Mouse (Mus musculus) monocyte, adult 2 months (primary cell): ENCODE measurements around the gene Ptcra.
"Not testable (repeated sequence)": the region's sequence is repeated elsewhere in the genome, so short reads cannot be mapped to it uniquely, and the experiment has no call there.

Experiments
- DNase-seq, 2 experiments: peaks; one replicate each; pipeline ENCODE4 v3.0.0; 2022; ENCODE audit warnings: low spot score in 2 of 2, low read depth in 1 of 2

Gene Ptcra

DNA sequence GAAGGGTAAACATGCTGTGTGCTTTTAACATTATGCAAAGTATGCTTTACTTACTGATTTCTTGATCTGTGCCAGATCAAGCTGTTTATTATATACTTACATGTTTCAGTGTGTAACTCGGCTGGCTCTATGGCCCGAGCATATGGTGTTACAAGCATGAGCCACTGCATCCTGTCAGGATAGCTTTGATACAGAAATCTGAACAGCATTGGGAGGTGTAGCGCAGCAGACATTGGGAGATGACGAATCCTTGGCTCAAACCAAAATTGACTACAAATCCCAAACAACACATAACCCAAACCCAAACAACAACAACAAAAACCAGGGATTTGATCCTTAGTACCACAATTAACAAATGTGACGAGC is 8.5 kb upstream of the Ptcra start:
- no peak for DNase-seq

DNA sequence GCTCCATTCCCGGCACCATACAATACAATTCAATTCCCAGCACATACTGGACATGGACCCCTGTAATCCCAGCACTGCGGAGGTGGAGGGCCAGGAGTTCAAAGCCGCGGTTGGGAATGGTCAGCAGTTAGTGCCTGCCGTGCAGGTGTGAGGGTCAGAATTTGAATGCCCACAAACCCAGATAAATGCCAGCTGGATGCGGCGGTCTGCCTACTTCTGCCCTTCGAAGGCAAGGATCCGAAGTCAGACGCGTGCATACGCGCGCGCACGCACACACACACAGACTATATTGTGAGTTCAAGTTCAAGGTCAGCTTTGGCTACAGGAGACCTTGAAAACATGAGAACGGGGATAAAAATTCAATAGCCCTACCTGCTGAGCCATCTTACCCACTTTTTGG is 8.1 kb upstream of the Ptcra start:
- no peak for DNase-seq

DNA sequence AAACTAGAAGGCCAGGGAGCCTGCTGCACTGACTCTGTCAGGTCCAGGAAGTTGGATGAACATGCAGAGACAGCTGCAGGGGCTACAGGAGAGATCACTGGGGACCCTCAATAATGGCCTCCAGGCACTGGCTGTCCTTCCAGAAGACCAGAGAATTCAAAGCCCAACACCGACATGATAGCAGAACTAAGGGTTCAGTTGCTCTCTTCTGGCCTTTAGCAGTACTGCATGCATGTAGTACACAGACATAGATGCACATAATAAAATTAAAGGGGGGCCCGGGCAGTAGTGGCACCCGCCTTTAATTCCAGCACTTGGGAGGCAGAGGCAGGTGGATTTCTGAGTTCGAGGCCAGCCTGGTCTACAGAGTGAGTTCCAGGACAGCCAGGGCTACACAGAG is 7.5 kb upstream of the Ptcra start:
- DNase-seq, result no peak

DNA sequence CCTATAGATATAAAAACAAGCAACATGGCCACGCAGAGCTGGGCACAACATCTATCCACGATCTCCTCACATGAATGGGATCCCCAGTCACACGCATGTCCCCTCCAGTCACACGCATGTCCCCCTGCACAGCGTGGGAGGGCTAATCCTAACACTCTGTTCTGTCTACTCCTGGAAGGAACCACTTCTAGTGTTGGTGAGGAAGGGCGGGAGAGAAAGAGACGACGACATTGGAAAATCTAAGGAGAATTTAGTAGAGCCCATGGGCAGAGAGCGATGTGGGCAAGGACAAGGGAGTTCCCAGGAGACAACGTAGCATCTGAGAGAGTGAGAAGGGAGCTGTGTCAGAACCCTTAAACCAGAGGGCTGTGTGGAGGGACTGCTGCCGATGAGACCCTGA is 7.0 kb upstream of the Ptcra start:
- no peak for DNase-seq

DNA sequence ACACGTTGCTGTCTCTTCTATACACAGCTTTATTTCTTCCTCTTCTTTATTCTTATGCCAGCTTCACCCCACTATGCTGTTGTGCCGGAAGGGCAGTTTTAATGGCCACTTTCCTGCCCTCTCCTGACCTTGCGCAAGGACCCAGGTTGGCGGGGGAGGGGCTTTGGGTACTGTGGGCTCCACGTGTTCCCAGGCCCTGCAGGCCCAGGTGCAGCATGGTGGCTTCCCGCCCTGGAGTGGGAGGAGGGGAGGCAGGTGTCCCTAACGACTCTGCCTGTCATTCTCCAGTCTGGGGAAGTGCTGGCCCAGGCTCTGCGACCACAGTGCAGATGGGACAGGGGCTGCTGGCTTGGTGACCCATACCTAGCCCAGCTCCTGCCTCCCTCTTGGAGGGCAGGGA is 4.4 kb upstream of the Ptcra start:
- DNase-seq, result no peak

DNA sequence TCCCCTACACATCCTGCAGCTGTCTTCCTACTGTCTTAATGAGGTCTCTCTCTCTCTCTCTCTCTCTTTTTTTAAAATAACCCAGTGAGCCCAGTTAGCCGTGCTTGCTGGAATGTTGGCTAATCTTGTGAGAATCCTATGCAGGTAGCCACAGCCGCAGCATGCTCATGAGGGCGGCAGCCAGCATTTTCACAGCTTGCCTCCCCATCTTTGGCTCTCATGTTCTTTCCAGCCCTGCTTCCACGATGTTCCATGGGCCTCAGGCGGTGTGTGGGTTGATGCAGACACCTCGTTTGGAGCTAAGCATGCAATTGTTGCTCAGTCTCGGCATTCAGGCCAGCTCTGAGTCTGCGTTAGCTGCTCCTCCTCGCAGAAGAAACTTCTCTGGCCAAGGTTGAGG is 1.4 kb upstream of the Ptcra start:
- not testable (repeated sequence) for DNase-seq

DNA sequence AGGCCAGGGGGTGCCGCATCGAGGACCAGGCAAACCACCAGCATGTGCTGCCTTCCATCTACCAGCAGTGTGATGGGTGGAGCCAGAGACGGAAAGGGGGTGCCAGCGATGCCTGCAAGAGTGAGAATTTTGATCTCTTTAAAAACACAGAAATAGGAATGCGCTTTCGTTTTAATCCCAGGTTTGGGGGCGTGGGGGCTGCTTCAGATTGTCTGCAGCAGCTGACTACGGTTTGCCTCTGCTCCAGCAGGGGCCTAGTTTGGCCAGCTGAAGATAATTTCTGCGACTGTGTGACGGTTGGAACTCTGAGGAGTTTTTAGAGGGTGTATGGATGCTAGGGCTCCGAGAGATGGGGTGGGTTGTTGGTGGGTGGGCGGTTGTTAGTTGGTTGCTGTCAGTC is 4.8 kb downstream of the Ptcra start:
- no peak for DNase-seq

DNA sequence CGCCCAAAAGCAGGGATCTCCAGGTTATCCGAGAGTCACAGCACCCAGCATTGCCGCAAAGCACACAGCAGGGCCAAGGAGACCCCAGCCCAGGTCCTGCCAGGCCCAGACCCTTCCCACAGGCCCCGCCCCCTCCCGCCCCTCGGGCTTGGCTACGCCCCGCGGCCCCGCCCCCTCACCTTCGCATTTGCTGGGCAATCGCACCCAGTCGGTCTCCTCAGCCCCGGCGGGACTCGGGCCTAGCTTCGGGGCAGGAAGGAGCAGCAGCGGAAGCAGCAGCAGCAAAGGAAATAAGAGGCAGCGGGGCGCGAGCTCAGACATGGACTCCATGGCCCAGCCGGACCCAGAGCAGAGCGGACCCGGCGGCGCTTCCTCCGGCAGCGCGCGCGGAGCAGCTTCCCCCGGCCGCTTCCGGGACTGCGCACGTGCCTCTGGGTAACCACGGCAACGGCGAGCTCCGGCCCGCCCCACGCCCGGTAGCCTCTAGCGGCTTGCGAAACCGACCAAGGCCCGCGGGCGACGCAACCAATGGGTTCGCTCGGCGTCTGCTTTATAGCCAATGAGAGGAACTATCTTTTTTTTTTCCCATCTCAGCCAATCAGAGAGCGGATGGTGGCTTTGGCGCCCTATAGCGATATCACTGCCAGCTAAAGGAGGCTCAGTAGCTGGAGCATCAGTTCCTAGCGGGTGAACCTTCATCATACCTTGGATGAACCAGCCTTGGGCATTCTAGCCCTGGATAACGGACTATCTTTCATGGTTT is 11.5 kb downstream of the Ptcra start, which contains the start of gene Cnpy3:
TSS of gene Cnpy3 (minus strand) at position 421 of the 763 bp plus-strand sequence.
- DNase-seq, result peak; percentile 95 to 97

DNA sequence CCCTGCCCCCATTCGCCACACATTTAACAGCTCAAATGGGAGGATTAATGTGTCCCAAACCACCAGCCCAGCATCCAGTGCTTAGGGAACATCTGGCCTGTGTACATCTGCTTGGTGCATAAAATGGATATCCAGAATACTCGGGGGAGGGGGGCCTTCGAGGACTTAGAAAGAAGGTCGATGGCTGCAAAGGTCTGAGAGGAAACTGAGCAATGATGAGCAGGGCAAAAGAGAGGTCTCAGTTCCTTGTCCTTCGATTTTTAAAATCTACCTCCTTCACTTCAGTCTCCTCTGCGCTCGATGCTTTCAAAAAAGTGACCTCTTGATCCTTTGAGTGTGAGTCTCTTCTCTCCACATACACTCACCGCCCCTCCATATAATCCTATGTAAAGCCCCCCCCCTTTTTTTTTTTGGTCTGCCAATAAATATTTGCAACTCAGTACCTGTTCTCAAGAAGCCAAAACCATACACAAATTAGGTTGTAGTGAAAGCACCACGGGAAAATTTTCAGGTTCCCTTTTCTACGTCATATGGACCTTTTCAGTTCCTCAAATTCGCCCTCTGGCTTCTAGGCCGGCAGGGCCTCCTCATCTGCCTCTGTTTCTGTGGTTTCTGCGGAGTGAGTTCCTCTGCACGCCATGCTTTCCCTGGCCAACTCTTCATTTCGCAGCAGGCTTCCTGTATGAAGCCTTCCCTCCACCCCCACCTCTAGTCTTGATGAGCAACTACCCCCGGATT is 12.3 kb downstream of the Ptcra start:
- peak; percentile 83 to 86 for DNase-seq

DNA sequence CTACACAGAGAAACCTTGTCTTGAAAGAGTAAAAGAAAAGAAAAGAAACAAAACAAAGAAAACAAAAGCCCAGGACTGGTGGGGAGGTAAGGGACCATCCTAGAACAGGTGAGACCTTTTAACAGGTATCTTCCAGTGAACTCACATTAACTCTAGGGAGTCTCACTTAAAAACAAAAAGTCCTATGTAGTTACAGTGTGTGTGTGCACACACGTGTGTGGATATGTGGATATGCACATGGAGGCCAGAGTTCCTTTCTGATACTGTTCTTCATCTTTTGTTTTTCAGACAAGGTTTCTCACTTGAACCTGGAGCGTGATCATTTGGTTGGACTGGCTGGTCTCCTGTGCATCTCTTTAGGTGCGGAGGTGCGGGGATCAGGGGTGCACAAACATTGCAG is 12.9 kb downstream of the Ptcra start:
- DNase-seq, result no peak

DNA sequence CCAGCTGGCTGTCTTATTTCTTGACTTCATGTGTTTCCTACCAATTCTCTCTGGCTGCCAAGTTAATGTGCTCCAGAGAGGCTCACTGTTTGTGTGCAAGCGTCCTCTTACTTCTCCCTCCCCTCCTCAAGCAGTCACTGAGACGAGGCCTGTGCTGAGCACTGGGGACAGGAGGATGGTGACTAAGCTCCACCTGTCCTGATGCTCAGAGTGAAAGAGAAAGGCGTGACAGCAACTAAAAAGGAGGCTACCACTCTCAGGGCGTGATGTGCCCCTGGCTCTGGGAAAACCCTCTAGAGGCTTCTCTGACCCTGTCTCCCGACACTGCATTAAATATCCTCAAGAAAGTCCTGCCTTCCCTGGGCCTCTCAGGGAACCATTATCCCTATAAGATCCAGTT is 14.2 kb downstream of the Ptcra start:
- no peak for DNase-seq

DNA sequence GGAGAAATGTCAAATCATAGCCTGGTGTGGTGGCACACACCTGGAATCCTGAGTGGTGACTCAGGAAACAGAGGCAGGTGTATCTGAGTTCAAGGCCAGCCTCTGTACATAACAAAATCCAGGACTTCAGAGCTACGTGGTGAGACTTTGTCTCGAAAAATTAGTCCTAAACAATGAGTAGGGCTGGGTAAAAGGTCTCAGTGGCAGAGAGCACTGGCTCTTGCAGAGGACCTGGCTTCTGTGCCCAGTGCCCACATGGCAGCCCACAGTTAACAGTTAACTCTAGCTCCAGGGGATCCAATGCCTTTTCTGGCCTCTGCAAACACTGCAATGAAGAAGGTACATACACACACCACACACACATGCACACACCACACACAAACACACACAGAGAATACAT is 15.7 kb downstream of the Ptcra start:
- DNase-seq, result no peak

DNA sequence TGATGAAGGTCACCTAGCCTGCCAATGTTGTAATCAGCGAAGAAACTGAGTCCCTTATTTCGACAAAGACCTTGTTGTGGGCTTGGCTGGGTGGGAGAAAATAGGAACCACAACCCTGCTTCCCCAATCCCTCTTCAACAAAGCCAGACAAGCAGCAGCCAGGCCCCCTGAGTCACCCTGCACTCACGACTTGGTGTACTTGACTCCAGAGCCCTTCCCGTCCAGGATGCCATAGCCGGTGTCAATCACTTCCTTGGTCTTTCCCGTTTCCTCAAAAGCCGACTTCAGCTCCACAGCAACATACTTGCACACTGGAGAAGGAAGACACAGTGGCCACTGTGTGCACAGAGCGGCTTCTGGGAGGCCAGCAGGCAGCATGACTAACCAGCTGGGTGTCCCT is 16.3 kb downstream of the Ptcra start:
- DNase-seq, result peak; percentile 61 to 84

DNA sequence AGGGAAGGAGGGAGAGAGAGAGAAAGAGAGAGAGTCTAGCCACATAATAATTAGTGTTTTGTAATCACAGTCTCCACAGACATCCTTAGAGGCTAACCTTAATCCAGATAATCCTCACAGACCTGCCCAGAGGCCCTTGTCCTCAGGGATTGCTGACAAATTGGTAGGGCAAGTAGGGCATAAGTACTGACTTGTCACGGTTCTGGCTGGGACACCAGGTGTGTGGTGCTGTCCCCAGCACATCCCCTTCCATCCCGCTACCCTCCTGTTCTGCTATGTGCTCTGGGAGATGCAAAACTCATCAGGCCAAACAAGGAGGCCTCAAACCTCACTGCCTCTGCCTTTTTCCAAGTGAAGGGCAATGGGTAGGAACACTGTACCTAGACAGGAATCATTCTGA is 18.0 kb downstream of the Ptcra start:
- DNase-seq, result no peak

DNA sequence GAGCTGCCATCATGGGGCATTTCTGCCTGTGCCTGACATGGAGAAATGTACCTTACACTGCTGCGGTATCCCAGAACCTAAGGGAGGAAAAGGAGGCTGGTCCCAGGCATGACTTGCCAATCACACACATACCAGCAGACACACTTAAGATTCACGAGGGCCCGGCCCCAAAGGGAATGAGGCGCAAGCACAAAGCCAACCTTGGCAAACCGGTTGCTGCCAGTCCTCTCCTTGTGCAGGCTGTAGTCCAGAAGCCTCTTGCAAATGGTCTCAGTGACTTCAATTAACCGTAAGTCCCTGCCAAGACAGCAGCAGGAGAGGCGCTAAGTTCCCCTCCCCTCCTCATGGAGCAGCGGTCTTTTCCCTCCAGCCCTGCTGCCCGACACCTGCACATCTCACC is 20.5 kb downstream of the Ptcra start:
- no peak for DNase-seq

DNA sequence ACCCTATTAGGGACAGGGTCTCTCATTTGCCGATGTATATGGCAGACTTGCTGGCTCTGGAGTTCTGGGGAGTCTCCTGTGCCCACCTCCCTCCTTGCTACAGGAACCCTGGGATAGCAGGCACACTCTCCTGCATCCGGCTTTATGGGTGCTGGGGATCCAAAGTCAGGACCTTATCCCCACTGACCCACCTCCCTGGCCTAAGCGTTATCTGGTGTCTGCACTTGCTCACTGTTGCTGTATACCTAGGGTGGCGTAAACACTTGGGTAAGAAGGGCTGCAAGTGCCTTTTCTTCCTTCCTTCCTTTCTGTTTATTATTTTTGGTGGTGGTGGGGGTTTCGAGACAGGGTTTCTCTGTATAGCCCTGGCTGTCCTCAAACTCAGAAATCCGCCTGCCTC is 22.2 kb downstream of the Ptcra start:
- DNase-seq, result no peak

DNA sequence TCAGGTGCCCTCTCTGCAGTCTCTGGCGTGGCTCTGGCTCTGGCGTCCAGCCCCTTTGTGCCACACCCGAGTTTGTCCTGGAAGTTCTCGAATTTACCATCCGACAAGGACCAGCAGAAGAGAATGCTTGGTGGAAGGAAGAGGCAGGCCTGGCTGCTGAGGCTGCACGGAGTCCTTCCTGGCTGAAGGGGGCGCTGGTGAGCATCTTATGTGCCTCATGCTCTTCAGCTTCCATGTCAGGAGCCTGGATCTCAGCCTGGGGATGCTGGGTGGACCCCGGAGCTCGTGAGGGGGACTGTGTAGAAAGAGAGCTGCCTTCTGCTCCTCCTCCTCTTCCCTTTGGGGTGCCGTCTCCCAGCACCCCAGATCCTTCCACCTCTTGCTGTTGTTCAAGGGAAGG is 27.4 kb downstream of the Ptcra start:
- DNase-seq, result peak in 1 of 2 experiments; percentile 39

DNA sequence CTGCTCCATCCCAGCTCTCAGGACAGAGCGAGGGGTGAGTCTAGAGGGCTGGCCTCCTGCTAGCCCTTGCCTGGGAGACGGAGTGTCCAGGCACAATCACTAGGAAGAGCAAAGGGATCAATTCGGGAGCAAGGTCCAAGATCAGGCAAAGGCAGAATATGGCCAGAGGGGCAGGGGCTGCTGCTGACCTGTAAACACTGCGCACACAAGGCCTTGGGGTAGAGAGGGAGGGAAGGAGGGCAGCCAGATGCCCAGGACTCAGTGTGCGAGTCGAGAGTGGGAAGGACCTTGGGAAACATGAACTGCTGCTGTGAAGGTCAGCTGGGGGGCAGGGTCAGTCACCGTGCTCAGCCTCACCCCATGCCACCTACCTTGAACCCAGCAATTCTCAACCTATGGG is 28.2 kb downstream of the Ptcra start:
- DNase-seq, result no peak

DNA sequence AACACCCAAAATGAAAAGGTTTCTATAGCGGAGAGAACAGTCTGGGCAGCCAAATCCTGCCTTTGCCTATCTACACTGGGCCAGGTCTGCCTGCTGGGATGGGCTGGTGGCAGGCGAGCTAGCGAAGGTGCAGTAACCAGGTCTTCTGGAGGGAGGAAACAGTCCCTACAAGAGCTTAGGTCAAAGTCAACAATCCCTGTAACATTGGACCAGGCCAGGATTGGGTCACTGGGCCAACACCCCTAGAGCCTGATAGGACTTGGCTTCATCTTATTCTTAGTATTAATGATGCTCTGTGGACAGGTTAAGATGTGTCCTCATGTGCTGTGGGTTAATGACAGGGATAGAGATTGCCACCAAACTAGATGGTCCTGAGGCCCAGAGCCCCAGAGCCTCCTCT is 29.5 kb downstream of the Ptcra start:
- no peak for DNase-seq

DNA sequence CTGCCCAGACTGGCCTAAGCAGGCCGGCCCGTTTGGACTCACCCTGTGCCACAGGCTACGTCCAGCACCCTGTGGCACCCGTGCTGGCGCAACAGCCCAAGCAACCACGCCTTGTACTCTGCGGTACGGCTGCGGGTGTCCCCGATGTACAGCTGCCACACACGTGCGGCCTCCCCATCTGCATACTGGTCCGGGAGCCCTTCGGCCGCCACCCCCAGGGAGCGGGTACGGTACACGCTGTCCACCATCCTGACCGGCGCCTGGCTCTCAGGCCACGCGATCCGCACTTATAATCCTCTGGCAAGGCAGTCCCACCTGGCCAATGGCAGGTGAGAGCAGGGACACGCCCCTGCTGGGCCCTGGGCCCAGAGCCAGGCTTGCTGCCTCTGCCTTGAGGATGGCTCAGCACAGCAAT is 34.6 kb downstream of the Ptcra start, which contains the start of gene Gnmt:
TSS of gene Gnmt (minus strand) at position 265 of the 415 bp plus-strand sequence.
- DNase-seq, result no peak

DNA sequence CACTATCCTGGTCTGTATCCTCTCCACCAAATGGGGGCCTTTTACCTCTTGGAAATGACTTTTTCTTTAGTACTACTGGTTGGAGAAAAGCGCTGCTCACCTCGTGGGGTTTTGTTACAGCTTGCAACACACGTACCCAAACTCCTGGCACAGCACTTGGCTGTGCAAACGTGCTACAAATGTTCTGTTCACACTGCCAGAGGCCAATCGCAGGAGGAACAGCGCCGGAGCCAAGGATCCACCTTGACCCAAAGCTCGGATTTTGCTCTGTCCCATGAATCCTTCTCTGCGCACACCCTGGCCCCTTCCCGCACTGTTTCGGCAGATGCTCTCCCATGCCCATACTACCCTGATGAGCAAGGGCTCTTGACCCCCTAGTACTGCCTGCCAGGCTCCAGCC is 35.0 kb downstream of the Ptcra start:
- DNase-seq, result no peak

DNA sequence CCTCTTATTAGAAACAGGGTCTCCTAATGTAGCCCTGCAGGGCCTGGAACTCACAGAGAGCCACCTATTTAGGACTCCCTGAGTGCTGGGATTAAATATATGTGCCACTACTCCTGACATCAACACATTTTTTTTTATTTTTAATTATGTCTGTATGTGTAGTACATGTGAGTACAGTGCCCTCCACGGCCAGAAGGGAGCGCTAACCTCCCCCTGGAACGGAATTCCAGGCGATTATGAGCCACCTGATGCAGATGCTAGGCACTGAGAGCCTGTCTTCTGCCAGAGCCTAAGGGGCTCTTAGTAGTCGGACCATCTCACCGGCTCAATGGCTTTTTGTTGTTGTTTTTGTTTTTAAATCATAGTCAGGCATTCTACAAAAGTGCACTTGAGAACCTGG is 35.5 kb downstream of the Ptcra start:
- DNase-seq, result no peak

DNA sequence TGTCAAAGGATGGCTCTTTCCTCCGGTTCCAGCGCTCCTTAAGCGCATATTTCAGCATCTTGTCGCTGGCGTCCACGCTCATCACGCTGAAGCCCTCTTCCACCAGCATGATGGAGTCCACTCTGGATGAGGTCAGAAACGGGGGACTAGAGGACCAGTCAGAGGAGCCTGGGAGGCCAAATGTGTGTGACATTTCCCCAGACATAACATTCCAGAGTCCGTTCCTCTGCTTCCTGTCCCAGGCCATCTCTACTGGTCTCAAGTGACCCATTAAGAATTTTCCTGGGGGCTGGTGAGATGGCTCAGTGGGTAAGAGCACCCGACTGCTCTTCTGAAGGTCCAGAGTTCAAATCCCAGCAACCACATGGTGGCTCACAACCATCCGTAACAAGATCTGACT is 36.2 kb downstream of the Ptcra start:
- DNase-seq, result no peak
